Mouse (Mus musculus) WW6 (cell line): Measurements from ENCODE around the gene Slc4a5.
"Not testable (repeated sequence)": the region's sequence is repeated elsewhere in the genome, so short reads cannot be mapped to it uniquely, and the experiment has no call there.

Source experiments
- DNase-seq: peaks from one replicate; pipeline ENCODE4 v3.0.0-alpha.2; 2013; ENCODE audit warnings: low read depth, low spot score

Slc4a5 gene

GRCm38 (mm10) chr6:83309017-83309416, 89.4 kb downstream of the Slc4a5 start:
- DNase-seq: no peak

GRCm38 (mm10) chr6:83311206-83311605, 91.6 kb downstream of the Slc4a5 start:
- no peak for DNase-seq

- no peak for DNase-seq
Observed at GRCm38 (mm10) chr6:83312021-83312420, 92.4 kb downstream of the Slc4a5 start.

- no peak for DNase-seq
Observed at GRCm38 (mm10) chr6:83312514-83312913, 92.9 kb downstream of the Slc4a5 start.

GRCm38 (mm10) chr6:83315293-83315692, 95.7 kb downstream of the Slc4a5 start:
- DNase-seq: no peak

GRCm38 (mm10) chr6:83316022-83316421, 96.4 kb downstream of the Slc4a5 start:
- no peak for DNase-seq

- DNase-seq: peak; percentile 71
Observed at GRCm38 (mm10) chr6:83317108-83317741, 97.6 kb downstream of the Slc4a5 start.

- no peak for DNase-seq
Observed at GRCm38 (mm10) chr6:83321927-83322326, 102.3 kb downstream of the Slc4a5 start.

GRCm38 (mm10) chr6:83322794-83323193, 103.2 kb downstream of the Slc4a5 start:
- DNase-seq: no peak

GRCm38 (mm10) chr6:83323652-83324419, 104.2 kb downstream of the Slc4a5 start:
- no peak for DNase-seq

- peak; percentile 85 for DNase-seq
Observed at GRCm38 (mm10) chr6:83325525-83326393, 106.1 kb downstream of the Slc4a5 start, which contains the start of the genes Mthfd2 and Mob1a. Mthfd2 (minus strand) TSS chr6:83325908. Mob1a (plus strand) TSS chr6:83326016.

GRCm38 (mm10) chr6:83326394-83326736, 106.7 kb downstream of the Slc4a5 start:
- DNase-seq: no peak

- DNase-seq: no peak
Observed at GRCm38 (mm10) chr6:83326761-83327160, 107.1 kb downstream of the Slc4a5 start.

GRCm38 (mm10) chr6:83327591-83328190, 108.1 kb downstream of the Slc4a5 start:
- no peak for DNase-seq

- no peak for DNase-seq
Observed at GRCm38 (mm10) chr6:83341387-83341786, 121.8 kb downstream of the Slc4a5 start.

- no peak for DNase-seq
Observed at GRCm38 (mm10) chr6:83342957-83343356, 123.3 kb downstream of the Slc4a5 start.

GRCm38 (mm10) chr6:83345285-83345684, 125.7 kb downstream of the Slc4a5 start:
- DNase-seq: not testable (repeated sequence)

GRCm38 (mm10) chr6:83347916-83348315, 128.3 kb downstream of the Slc4a5 start:
- no peak for DNase-seq

- DNase-seq: no peak
Observed at GRCm38 (mm10) chr6:83348873-83349272, 129.2 kb downstream of the Slc4a5 start, which contains the start of gene Bola3. Bola3 (plus strand) TSS chr6:83349147.

- DNase-seq: peak; percentile 52
Observed at GRCm38 (mm10) chr6:83349274-83349958, 129.8 kb downstream of the Slc4a5 start.

GRCm38 (mm10) chr6:83350172-83350571, 130.5 kb downstream of the Slc4a5 start:
- DNase-seq: no peak
